Mouse (Mus musculus) limb, embryonic 10.5 days (tissue): ENCODE results near the gene Dhx37. TPM values are rescaled to one million over a fixed set of nuclear protein-coding genes. Genes with fewer than 3 reads are reported as not detected.

Source experiments
- DNase-seq: peaks from one replicate; pipeline ENCODE4 v3.0.0-alpha.2; 2017; ENCODE audit warnings: low spot score
- H3K27ac ChIP-seq: fragments of 300-500 bp; sonication (generic); 2 replicates; pipeline ENCODE4 v1.5.1; 2016; ENCODE audit warnings: mild to moderate bottlenecking
- H3K27me3 ChIP-seq: fragments of 300-500 bp; sonication (generic); 2 replicates; pipeline ENCODE4 v1.6.1; 2016; ENCODE audit warnings: low read depth, mild to moderate bottlenecking; ENCODE audit not compliant: poor library complexity, severe bottlenecking
- H3K36me3 ChIP-seq: fragments of 300-500 bp; sonication (generic); 2 replicates; pipeline ENCODE4 v1.6.1; 2016; ENCODE audit warnings: mild to moderate bottlenecking, moderate library complexity
- H3K4me1 ChIP-seq: fragments of 300-500 bp; sonication (generic); 2 replicates; pipeline ENCODE4 v1.6.1; 2016
- H3K4me3 ChIP-seq: fragments of 300-500 bp; sonication (generic); 2 replicates; pipeline ENCODE4 v1.5.1; 2016; ENCODE audit warnings: mild to moderate bottlenecking, moderate library complexity
- H3K9me3 ChIP-seq: fragments of 300-500 bp; sonication (generic); replicated peaks from 2 replicates; pipeline ENCODE4 v1.6.1; 2016; ENCODE audit warnings: mild to moderate bottlenecking
- WGBS: fragments of 180-500 bp; shearing (Covaris S2); methylation state at CpG from one replicate; pipeline ENCODE4 v1.1.7; 2016; 5-methylcytosine and 5-hydroxymethylcytosine counted together
- polyA plus RNA-seq: library from polyadenylated mRNA; unstranded; fragments of >200 nt; fragmentation: Nextera tagmentation; extraction: Ambion mirVana; gene quantifications from 2 replicates; pipeline ENCODE4 v1.2.1, GENCODE M21; 2016

Gene Dhx37
- 23.5 and 25.5 TPM in 2 replicates for polyA plus RNA-seq

GRCm38 (mm10) chr5:125433793-125434337, at the start of gene Dhx37:
Gene Dhx37 (minus strand): TSS chr5:125434121.
- Histone ChIP-seq H3K27me3 (no peaks in the 10 kb centered on the region), H3K4me1 (peaks cover 10% of the 10 kb centered on the region), H3K9me3 (no peaks in the 10 kb centered on the region), H3K36me3 (peaks cover 31% of the 10 kb centered on the region), H3K4me3 (peak within 1 kb of the TSS; percentile 95), H3K27ac (peak within 1 kb of the TSS; percentile 90)
- DNase-seq = peak; percentile 96
- WGBS = under 1% methylated on average over 46 of the region's 46 CpGs

- WGBS = 91% methylated on average over 7 of the region's 7 CpGs
- H3K36me3 ChIP-seq = peaks cover 79% of the 10 kb centered on the region
- H3K4me1 ChIP-seq = peaks cover 15% of the 10 kb centered on the region
- H3K4me3 ChIP-seq = no peak overlapping the region
- no peaks in the 10 kb centered on the region for H3K9me3 ChIP-seq
- no peak overlapping the region for H3K27ac ChIP-seq
- no peak for DNase-seq
- no peaks in the 10 kb centered on the region for H3K27me3 ChIP-seq
Observed at GRCm38 (mm10) chr5:125482474-125482873, 48.6 kb upstream of the Dhx37 start.

- DNase-seq = no peak
- 87% methylated on average over 11 of the region's 11 CpGs for whole genome bisulfite sequencing
- Histone ChIP-seq H3K36me3 (peaks cover 65% of the 10 kb centered on the region), H3K27ac (no peak overlapping the region), H3K27me3 (no peaks in the 10 kb centered on the region), H3K4me1 (peaks cover 33% of the 10 kb centered on the region), H3K4me3 (no peak overlapping the region), H3K9me3 (no peaks in the 10 kb centered on the region)
Observed at GRCm38 (mm10) chr5:125480434-125481231, 46.7 kb upstream of the Dhx37 start.

GRCm38 (mm10) chr5:125479376-125479775, 45.5 kb upstream of the Dhx37 start:
- H3K4me3 ChIP-seq = no peak overlapping the region
- no peak for DNase-seq
- no peaks in the 10 kb centered on the region for H3K9me3 ChIP-seq
- H3K27ac ChIP-seq = no peak overlapping the region
- H3K36me3 ChIP-seq = peaks cover 52% of the 10 kb centered on the region
- peaks cover 36% of the 10 kb centered on the region for H3K4me1 ChIP-seq
- WGBS = 88% methylated on average over 3 of the region's 3 CpGs
- no peaks in the 10 kb centered on the region for H3K27me3 ChIP-seq

DNA sequence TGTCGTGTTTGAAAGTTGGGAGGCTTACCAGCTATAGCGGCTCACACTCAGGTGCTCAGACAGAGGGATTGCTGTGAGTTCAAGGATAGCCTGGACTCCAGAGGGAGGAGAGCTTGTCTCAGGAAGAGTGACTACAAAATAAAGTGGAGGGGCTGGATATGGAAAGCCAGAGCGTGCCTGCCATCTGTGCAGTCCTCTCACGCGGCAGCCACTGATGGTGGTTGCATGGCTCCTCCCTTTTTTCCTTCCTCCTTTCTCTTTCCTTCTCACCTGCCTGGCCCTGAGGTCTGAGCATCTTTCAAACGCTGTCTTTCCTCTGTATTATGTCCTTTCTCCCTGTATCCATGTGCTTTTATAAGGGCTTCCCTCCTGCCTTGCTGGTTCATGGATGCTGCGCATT, 44.1 kb upstream of the Dhx37 start:
- H3K27me3 ChIP-seq = no peaks in the 10 kb centered on the region
- 81% methylated on average over 7 of the region's 7 CpGs for WGBS
- peaks cover 40% of the 10 kb centered on the region for H3K36me3 ChIP-seq
- H3K4me1 ChIP-seq = peaks cover 36% of the 10 kb centered on the region
- H3K4me3 ChIP-seq = peak overlapping the region; percentile 79; the same call in 1 of the 2 replicates
- no peaks in the 10 kb centered on the region for H3K9me3 ChIP-seq
- no peak for DNase-seq
- H3K27ac ChIP-seq = peak overlapping the region; percentile 63; the same call in 1 of the 2 replicates

GRCm38 (mm10) chr5:125477533-125477932, 43.6 kb upstream of the Dhx37 start:
- H3K36me3 ChIP-seq = peaks cover 35% of the 10 kb centered on the region
- peak overlapping the region; percentile 79 for H3K4me3 ChIP-seq
- H3K4me1 ChIP-seq = peaks cover 36% of the 10 kb centered on the region
- DNase-seq = peak; percentile 43
- H3K9me3 ChIP-seq = no peaks in the 10 kb centered on the region
- peak overlapping the region; percentile 63; the same call in 1 of the 2 replicates for H3K27ac ChIP-seq
- WGBS = 40% methylated on average over 7 of the region's 7 CpGs
- no peaks in the 10 kb centered on the region for H3K27me3 ChIP-seq

- WGBS = 68% methylated on average over 7 of the region's 7 CpGs
- peak overlapping the region; percentile 63; the same call in 1 of the 2 replicates for H3K27ac ChIP-seq
- no peak for DNase-seq
- no peaks in the 10 kb centered on the region for H3K9me3 ChIP-seq
- peaks cover 36% of the 10 kb centered on the region for H3K4me1 ChIP-seq
- H3K27me3 ChIP-seq = no peaks in the 10 kb centered on the region
- peak overlapping the region; percentile 79 for H3K4me3 ChIP-seq
- peaks cover 30% of the 10 kb centered on the region for H3K36me3 ChIP-seq
Observed at GRCm38 (mm10) chr5:125476799-125477198, 42.9 kb upstream of the Dhx37 start.

- Histone ChIP-seq H3K9me3 (no peaks in the 10 kb centered on the region), H3K27ac (peak overlapping the region; percentile 84), H3K36me3 (peaks cover 25% of the 10 kb centered on the region), H3K27me3 (no peaks in the 10 kb centered on the region), H3K4me1 (peaks cover 36% of the 10 kb centered on the region), H3K4me3 (peak overlapping the region; percentile 79)
- WGBS = 18% methylated on average over 5 of the region's 5 CpGs
- no peak for DNase-seq
Observed at GRCm38 (mm10) chr5:125476286-125476625, 42.3 kb upstream of the Dhx37 start.

GRCm38 (mm10) chr5:125475601-125476285, 41.8 kb upstream of the Dhx37 start, which contains the start of gene Aacs:
Gene Aacs (plus strand): TSS chr5:125475814.
- Histone ChIP-seq H3K27me3 (no peaks in the 10 kb centered on the region), H3K27ac (peak within 1 kb of the TSS; percentile 84), H3K4me1 (peaks cover 36% of the 10 kb centered on the region), H3K36me3 (peaks cover 20% of the 10 kb centered on the region), H3K9me3 (no peaks in the 10 kb centered on the region), H3K4me3 (peak within 1 kb of the TSS; percentile 79)
- DNase-seq = peak; percentile 99
- WGBS = under 1% methylated on average over 60 of the region's 60 CpGs

GRCm38 (mm10) chr5:125475030-125475429, 41.1 kb upstream of the Dhx37 start:
- Histone ChIP-seq H3K4me3 (peak overlapping the region; percentile 79), H3K27me3 (no peaks in the 10 kb centered on the region), H3K36me3 (peaks cover 16% of the 10 kb centered on the region), H3K9me3 (no peaks in the 10 kb centered on the region), H3K27ac (peak overlapping the region; percentile 84), H3K4me1 (peaks cover 34% of the 10 kb centered on the region)
- 59% methylated on average over 12 of the region's 12 CpGs for WGBS
- no peak for DNase-seq

- Histone ChIP-seq H3K4me1 (peaks cover 26% of the 10 kb centered on the region), H3K9me3 (no peaks in the 10 kb centered on the region), H3K4me3 (no peak overlapping the region), H3K27me3 (no peaks in the 10 kb centered on the region), H3K27ac (no peak overlapping the region), H3K36me3 (no peaks in the 10 kb centered on the region)
- WGBS = 75% methylated on average over 9 of the region's 9 CpGs
- no peak for DNase-seq
Observed at GRCm38 (mm10) chr5:125472796-125473475, 39.0 kb upstream of the Dhx37 start.

DNA sequence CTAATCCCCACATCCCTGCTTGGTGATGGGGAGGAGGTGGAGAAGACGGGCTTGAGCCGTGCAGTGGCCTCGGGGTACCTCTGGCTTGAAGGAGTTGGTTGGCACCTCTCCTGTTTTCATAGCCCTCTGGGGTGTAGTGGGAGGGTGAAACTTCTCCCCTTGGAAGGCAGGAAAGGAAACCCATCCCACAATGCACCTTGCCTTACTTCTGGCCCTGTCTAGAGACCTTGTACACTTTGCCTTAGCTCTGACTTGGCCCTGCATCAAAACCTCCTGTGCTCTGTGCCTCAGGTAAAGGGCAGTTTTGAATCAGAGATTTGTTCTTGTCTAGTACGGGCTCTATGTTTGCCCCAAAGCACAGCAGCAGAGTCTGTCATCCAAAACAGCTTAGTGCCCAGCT, 36.8 kb upstream of the Dhx37 start:
- Histone ChIP-seq H3K27ac (no peak overlapping the region), H3K9me3 (no peaks in the 10 kb centered on the region)
- WGBS = 90% methylated on average over 4 of the region's 4 CpGs

More for the DNA sequence above, 36.8 kb upstream of the Dhx37 start:
- H3K27me3 ChIP-seq = no peaks in the 10 kb centered on the region
- H3K4me1 ChIP-seq = peaks cover 4% of the 10 kb centered on the region
- DNase-seq = no peak
- H3K4me3 ChIP-seq = no peak overlapping the region
- H3K36me3 ChIP-seq = no peaks in the 10 kb centered on the region
